Comparison of ENCODE assay signal across 26 mouse cellular contexts in genomic region chr11:5163421-5163820, GRCm38 (mm10). TPM values are rescaled to one million over a fixed set of nuclear protein-coding genes. Genes with fewer than 3 reads are reported as not detected.
DNase-seq lines count a peak whose midpoint lies in the region; ATAC-seq lines count a peak whose summit lies in the region.
"Had no signal": no experiment of that assay in that cellular context is flagged by ENCODE, and none has a peak within 500 bp of the region (broad histone marks: within the 10 kb centered on the region; RNA-seq: fewer than 3 reads in every experiment).

No protein-coding gene starts in this region.

- WGBS in embryonic facial prominence, embryonic 12.5 days, result 84% methylated on average over 8 of the region's 8 CpGs
- WGBS in embryonic facial prominence, embryonic 10.5 days, result 94% methylated on average over 8 of the region's 8 CpGs

- no peak for ATAC-seq in embryonic facial prominence, embryonic 12.5 days (ENCODE audit: insufficient number of reproducible peaks, insufficient read depth, low FRiP score, low TSS enrichment)
- ATAC-seq in granulocyte monocyte progenitor cell, adult 5-6 weeks (replicated peaks; ENCODE audit: poor library complexity, severe bottlenecking), result peak; percentile 41; the same call in 1 of the 2 replicates
- 0 out of 2 replicates have a peak, but pooled peaks have one; percentile 58 for ATAC-seq in megakaryocyte progenitor cell, adult 5-6 weeks (replicated peaks; ENCODE audit: poor library complexity)
- ATAC-seq: activated CD4-positive, CD25-positive, alpha-beta regulatory T cell, adult 4 months; CD4-positive, CD25-positive, alpha-beta regulatory T cell, adult 4 months; forebrain, embryonic 14.5 days; forebrain, embryonic 16.5 days; Patski had no signal

- peaks cover 4% of the 10 kb centered on the region; the same call in 1 of the 2 replicates for H3K9me3 ChIP-seq in embryonic facial prominence, embryonic 12.5 days
- peaks cover 5% of the 10 kb centered on the region; the same call in 1 of the 2 replicates for H3K9me3 ChIP-seq in embryonic facial prominence, embryonic 10.5 days

- no peak overlapping the region for H3K9ac ChIP-seq in embryonic facial prominence, embryonic 12.5 days
- H3K9ac ChIP-seq: forebrain, embryonic 12.5 days had no signal

- H3K27me3 ChIP-seq in embryonic facial prominence, embryonic 12.5 days, result no peaks in the 10 kb centered on the region
- peaks cover 14% of the 10 kb centered on the region; the same call in 1 of the 2 replicates for H3K27me3 ChIP-seq in embryonic facial prominence, embryonic 10.5 days (replicated peaks; ENCODE audit: low read depth, poor library complexity, severe bottlenecking)

- H3K4me2 ChIP-seq in embryonic facial prominence, embryonic 12.5 days (replicated peaks), result no peak overlapping the region
- H3K4me2 ChIP-seq: forebrain, embryonic 12.5 days had no signal

- DNase-seq in embryonic facial prominence, embryonic 10.5 days (ENCODE audit: low spot score), result no peak
- no peak for DNase-seq in liver
- no peak for DNase-seq in kidney, adult 18-20 months
- DNase-seq: adrenal gland, postnatal 10 days; adrenal gland, postnatal 25 days; B cell, adult 2 months; cerebellum, adult 11 months; cerebellum, adult 18-20 months; cerebellum, adult 8-10 months; cerebellum, adult 9-11 months; cerebellum, postnatal 14 days; cerebellum, postnatal 36 days; embryo, embryonic 11 days had no signal

- H3K36me3 ChIP-seq in embryonic facial prominence, embryonic 12.5 days, result no peaks in the 10 kb centered on the region
- H3K36me3 ChIP-seq in embryonic facial prominence, embryonic 10.5 days (replicated peaks), result no peaks in the 10 kb centered on the region
- H3K36me3 ChIP-seq: forebrain, embryonic 10.5 days; forebrain, embryonic 12.5 days; G1E had no signal

- no peak overlapping the region for H3K4me3 ChIP-seq in embryonic facial prominence, embryonic 12.5 days
- H3K4me3 ChIP-seq in embryonic facial prominence, embryonic 10.5 days, result no peak overlapping the region
- H3K4me3 ChIP-seq: erythroblast, embryonic 14.5 days; forebrain, embryonic 10.5 days; forebrain, embryonic 12.5 days had no signal

- peaks cover 25% of the 10 kb centered on the region for H3K4me1 ChIP-seq in embryonic facial prominence, embryonic 12.5 days
- peaks cover 44% of the 10 kb centered on the region for H3K4me1 ChIP-seq in embryonic facial prominence, embryonic 10.5 days

- 0 out of 2 replicates have a peak overlapping the region, but pooled peaks have one; percentile 4 for H3K27ac ChIP-seq in embryonic facial prominence, embryonic 12.5 days
- H3K27ac ChIP-seq in embryonic facial prominence, embryonic 10.5 days (replicated peaks), result no peak overlapping the region
- H3K27ac ChIP-seq: forebrain, embryonic 10.5 days; forebrain, embryonic 12.5 days had no signal

RNA-seq across cellular contexts. Expression of gene Emid1, which starts 11.4 kb away (rescaled TPM):
- polyA plus RNA-seq in embryonic facial prominence, embryonic 12.5 days (2016; fragmentation: Nextera tagmentation; extraction: Ambion mirVana), result 27.9 and 31.0 TPM in 2 replicates
- polyA plus RNA-seq in embryonic facial prominence, embryonic 10.5 days (2016; fragmentation: Nextera tagmentation; extraction: Ambion mirVana), result 13.1 and 24.6 TPM in 2 replicates
- 10.0 and 11.4 TPM in 2 replicates for total RNA-seq in granulocyte monocyte progenitor cell, adult 5-6 weeks (2014; fragmentation: Nextera tagmentation)
- total RNA-seq in granulocyte monocyte progenitor cell, adult 5-6 weeks (2017), result 5.1 and 7.9 TPM in 2 replicates
- total RNA-seq in megakaryocyte progenitor cell, adult 5-6 weeks (2015), result 3.5 and 5.5 TPM in 2 replicates
- 5.2 and 5.5 TPM in 2 replicates for total RNA-seq in megakaryocyte progenitor cell, adult 5-6 weeks (2017)
- total RNA-seq: CH12.LX had no signal
- polyA plus RNA-seq: activated CD4-positive, CD25-positive, alpha-beta regulatory T cell, adult 4 months; G1E; Patski had no signal
